Mouse (Mus musculus) subcutaneous adipose tissue, adult 2 months (tissue): ENCODE data around the gene Alk. TPM values are rescaled to one million over a fixed set of nuclear protein-coding genes. Genes with fewer than 3 reads are reported as not detected.

Experiments used
- polyA plus RNA-seq: library from polyadenylated mRNA; depleted of rRNA; stranded (reverse); fragments of >200 nt; gene quantifications from 2 replicates; pipeline ENCODE4 v1.2.3, GENCODE M21; 2012; ENCODE audit warnings: low replicate concordance; rRNA removed

Gene Alk
- not detected in 2 replicates for polyA plus RNA-seq

GRCm38 (mm10) chr17:72604610-72604980 lies at the start of gene Alk:
Alk (minus strand) TSS chr17:72604627.

Other genes with a start within 250 kb of the Alk start
- gene Ypel5, start 231.8 kb upstream of the Alk start, polyA plus RNA-seq, result 25.0 and 54.7 TPM in 2 replicates